Mouse (Mus musculus) lung, embryonic 16.5 days (tissue): Measurements from ENCODE around the gene Calr. TPM values are rescaled to one million over a fixed set of nuclear protein-coding genes. Genes with fewer than 3 reads are reported as not detected.

Experiments
- ATAC-seq: fragments of 200-750 bp; cut with Nextera tagmentation; 2 replicates; pipeline ENCODE4 v1.8.0; 2017; ENCODE audit warnings: low read depth, mild to moderate bottlenecking, moderate library complexity
- H3K27ac ChIP-seq: fragments of 300-500 bp; sonication (generic); 2 replicates; pipeline ENCODE4 v1.5.1; 2014; ENCODE audit warnings: mild to moderate bottlenecking, control low read depth, low read length
- H3K27me3 ChIP-seq: fragments of 300-500 bp; sonication (generic); 2 replicates; pipeline ENCODE4 v1.6.1; 2014; ENCODE audit warnings: low read depth, low read length, mixed read lengths; ENCODE audit not compliant: control insufficient read depth, insufficient read depth
- H3K36me3 ChIP-seq: fragments of 300-500 bp; sonication (generic); 2 replicates; pipeline ENCODE4 v1.6.1; 2014; ENCODE audit warnings: low read length; ENCODE audit not compliant: control insufficient read depth, insufficient read depth
- H3K4me1 ChIP-seq: fragments of 300-500 bp; sonication (generic); replicated peaks from 2 replicates; pipeline ENCODE4 v1.6.1; 2014; ENCODE audit warnings: low read length, mixed read lengths; ENCODE audit not compliant: control insufficient read depth, insufficient read depth
- H3K4me2 ChIP-seq: fragments of 300-500 bp; sonication (generic); 2 replicates; pipeline ENCODE4 v1.6.1; 2014; ENCODE audit warnings: low read depth, low read length, control low read depth
- H3K4me3 ChIP-seq: fragments of 300-500 bp; sonication (generic); 2 replicates; pipeline ENCODE4 v1.5.1; 2014; ENCODE audit warnings: mild to moderate bottlenecking, low read length, control low read depth
- H3K9ac ChIP-seq: fragments of 300-500 bp; sonication (generic); 2 replicates; pipeline ENCODE4 v1.6.1; 2014; ENCODE audit warnings: low read length, control low read depth
- H3K9me3 ChIP-seq: fragments of 300-500 bp; sonication (generic); 2 replicates; pipeline ENCODE4 v1.6.1; 2016; ENCODE audit warnings: low read length; ENCODE audit not compliant: control insufficient read depth
- WGBS: fragments of 180-500 bp; shearing (Covaris S2); extraction: QIAGEN DNeasy Blood & Tissue Kit; methylation state at CpG from one replicate; pipeline ENCODE4 v1.1.7; 2014; 5-methylcytosine and 5-hydroxymethylcytosine counted together
- polyA plus RNA-seq: library from polyadenylated mRNA; unstranded; fragments of >200 nt; fragmentation: Nextera tagmentation; extraction: Ambion mirVana; gene quantifications from 2 replicates; pipeline ENCODE4 v1.2.1, GENCODE M21; 2015

Gene Calr
- polyA plus RNA-seq, 1 experiment from 2014 or later, result 996 TPM

DNA sequence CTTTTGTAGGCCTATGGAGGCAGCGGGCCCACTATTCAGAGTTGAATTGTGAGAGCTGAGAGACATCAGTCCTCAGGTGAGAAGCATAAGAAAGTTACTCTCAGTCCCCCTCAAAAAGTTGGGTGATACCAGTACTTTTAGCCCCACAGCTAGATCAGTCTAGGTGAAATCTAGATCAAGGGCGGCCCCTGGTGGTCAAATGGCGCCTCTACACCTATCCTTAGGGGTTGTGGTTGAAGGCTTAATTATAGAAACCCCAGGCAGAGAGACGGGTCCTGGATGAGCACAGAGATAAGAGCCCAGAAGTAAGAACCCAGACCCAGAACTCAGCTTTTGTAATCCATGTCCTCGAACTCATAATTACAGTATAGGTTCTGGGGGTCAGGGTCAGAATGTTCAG lies 33.7 kb downstream of the Calr start:
- H3K27ac ChIP-seq, result no peak overlapping the region
- peak; percentile 17; the same call in 1 of the 2 replicates for ATAC-seq
- no peak overlapping the region for H3K4me3 ChIP-seq
- 2% methylated on average over 5 of the region's 5 CpGs for WGBS
- no peak overlapping the region for H3K9ac ChIP-seq
- H3K4me2 ChIP-seq, result no peak overlapping the region
- no peaks in the 10 kb centered on the region for H3K36me3 ChIP-seq
- no peaks in the 10 kb centered on the region; the same call in 1 of the 2 replicates for H3K27me3 ChIP-seq
- H3K9me3 ChIP-seq, result no peaks in the 10 kb centered on the region
- H3K4me1 ChIP-seq, result peaks cover 15% of the 10 kb centered on the region

DNA sequence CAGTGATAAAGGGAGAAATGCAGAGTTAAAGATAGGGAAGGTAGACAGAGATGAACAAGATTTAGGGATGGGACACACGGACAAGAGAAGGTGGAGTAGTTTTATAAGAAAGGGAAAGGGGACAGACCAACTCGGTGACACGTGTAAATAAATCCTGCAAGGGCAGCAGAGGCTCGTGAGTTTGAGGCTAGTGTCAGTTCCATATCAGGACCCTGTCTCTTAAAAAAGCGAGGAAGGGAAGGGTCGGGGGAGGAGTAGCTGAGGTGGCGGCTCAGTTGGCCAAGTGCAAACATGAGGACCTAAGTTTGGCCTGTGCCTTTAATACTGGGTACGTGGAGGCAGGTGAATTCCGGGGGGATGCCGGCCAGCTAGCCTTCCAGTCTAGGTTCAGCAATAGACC lies 35.4 kb downstream of the Calr start:
- Histone ChIP-seq H3K27ac (no peak overlapping the region), H3K4me3 (peak overlapping the region; percentile 46), H3K27me3 (no peaks in the 10 kb centered on the region; the same call in 1 of the 2 replicates), H3K9me3 (no peaks in the 10 kb centered on the region), H3K36me3 (no peaks in the 10 kb centered on the region), H3K9ac (peak overlapping the region; percentile 45), H3K4me1 (peaks cover 15% of the 10 kb centered on the region), H3K4me2 (peak overlapping the region; percentile 70)
- WGBS, result 25% methylated on average over 10 of the region's 10 CpGs
- ATAC-seq, result no peak

DNA sequence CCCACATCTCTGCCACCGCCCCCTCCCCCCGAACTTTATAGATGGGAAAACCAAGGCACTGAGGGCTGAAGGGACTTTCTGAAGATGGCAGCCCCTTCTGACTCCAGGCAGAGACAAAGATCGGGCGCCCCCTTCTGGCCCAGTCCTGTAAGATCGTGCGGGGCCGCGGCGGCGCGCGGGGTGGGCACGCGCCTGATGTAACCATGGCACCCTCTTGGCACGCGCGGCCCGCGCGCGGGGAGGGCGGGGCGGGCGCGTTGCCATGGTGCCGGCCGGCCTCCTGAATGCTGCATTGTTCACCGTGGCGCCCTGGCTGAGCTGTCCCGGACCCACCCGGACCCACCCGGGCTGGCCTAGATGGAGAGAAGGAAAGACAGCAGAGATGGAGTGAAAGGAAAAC lies 35.8 kb downstream of the Calr start:
- H3K4me1 ChIP-seq, result peaks cover 15% of the 10 kb centered on the region
- peak overlapping the region; percentile 70 for H3K4me2 ChIP-seq
- H3K9ac ChIP-seq, result peak overlapping the region; percentile 45
- no peaks in the 10 kb centered on the region for H3K36me3 ChIP-seq
- no peaks in the 10 kb centered on the region; the same call in 1 of the 2 replicates for H3K27me3 ChIP-seq
- WGBS, result under 1% methylated on average over 32 of the region's 32 CpGs
- H3K9me3 ChIP-seq, result 0 out of 2 replicates have a peak, but pooled peaks cover 3% of the 10 kb centered on the region
- ATAC-seq, result peak; percentile 86
- H3K4me3 ChIP-seq, result peak overlapping the region; percentile 46
- no peak overlapping the region for H3K27ac ChIP-seq

DNA sequence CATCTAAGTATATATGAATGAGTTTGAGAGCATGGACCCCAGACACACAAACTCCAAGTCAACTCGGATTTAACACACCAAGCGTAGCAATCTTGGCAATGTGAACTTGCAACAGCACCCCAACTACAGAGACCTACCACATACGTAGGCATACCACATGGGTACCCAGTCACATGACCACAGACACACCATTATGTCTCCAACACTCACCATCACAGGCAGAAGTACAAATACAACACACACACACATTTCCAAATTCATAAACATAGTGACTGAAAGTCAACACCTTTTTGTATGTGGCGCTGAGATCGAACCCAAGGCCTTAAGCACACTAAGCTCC lies 36.8 kb downstream of the Calr start:
- Histone ChIP-seq H3K4me2 (no peak overlapping the region), H3K36me3 (no peaks in the 10 kb centered on the region), H3K4me3 (no peak overlapping the region), H3K4me1 (peaks cover 9% of the 10 kb centered on the region), H3K27ac (no peak overlapping the region), H3K9me3 (0 out of 2 replicates have a peak, but pooled peaks cover 5% of the 10 kb centered on the region), H3K27me3 (no peaks in the 10 kb centered on the region; the same call in 1 of the 2 replicates), H3K9ac (no peak overlapping the region)
- 70% methylated on average over 5 of the region's 5 CpGs for WGBS
- no peak for ATAC-seq

DNA sequence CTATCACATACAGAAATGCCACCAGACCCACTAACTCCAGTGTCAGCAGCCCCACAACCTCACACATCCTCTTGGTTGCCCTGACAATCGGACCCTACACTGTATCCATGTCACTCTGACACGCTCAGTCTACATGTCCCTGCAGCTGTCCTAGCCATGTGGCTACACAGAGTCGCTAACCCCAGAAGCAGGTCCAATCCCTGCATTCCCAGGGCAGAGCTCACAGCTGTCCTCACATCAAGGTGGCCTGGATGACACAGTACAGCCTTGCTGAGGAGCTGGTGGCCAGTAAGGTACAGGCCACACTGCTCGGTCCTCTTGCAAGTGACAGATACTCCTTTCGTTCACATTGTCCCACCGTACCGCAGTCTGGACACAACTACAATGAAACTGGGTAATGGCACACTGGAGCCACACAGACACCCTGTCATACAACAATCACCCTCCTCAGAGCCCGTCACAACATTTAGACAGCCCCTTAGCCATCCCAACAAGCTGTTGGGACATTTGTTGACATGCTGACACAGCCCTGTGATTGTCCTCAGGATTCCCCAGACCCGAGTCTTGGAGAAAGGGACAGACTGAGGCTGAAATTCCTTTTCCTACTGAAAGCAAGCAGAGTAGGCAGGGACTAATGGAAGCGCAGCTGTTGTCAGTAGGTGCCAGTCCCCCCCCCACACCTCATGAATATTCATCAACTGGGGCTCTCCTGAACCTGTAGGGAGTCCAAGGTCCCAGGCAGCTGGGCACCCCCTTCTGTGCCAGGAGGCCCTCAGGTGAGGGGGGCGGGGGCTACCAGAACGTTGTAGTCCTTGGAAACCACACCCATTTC lies 37.4 kb downstream of the Calr start:
- Histone ChIP-seq H3K36me3 (no peaks in the 10 kb centered on the region), H3K4me2 (no peak overlapping the region), H3K4me3 (no peak overlapping the region), H3K9me3 (0 out of 2 replicates have a peak, but pooled peaks cover 5% of the 10 kb centered on the region), H3K9ac (no peak overlapping the region), H3K27ac (no peak overlapping the region), H3K4me1 (peaks cover 8% of the 10 kb centered on the region), H3K27me3 (no peaks in the 10 kb centered on the region; the same call in 1 of the 2 replicates)
- 67% methylated on average over 12 of the region's 12 CpGs for WGBS
- ATAC-seq, result no peak

DNA sequence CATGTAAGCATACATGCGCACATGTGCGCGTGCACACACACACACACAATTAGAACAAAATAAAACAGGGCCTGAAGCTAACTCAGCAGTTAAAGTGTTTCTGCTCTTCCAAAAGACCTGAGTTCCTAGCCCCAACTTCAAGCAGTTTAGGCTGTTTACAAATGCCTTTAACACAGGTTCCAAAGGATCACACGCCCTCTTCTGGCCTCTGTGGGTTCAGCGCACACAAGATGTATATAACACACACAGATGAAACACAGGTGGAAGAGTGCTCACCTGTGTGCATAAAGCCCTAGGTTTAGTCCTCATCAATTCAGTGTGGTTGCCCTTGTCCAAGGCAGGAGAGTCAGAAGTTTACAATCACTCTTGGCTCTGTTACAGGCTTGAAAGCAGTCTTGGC lies 40.7 kb downstream of the Calr start:
- Histone ChIP-seq H3K9me3 (0 out of 2 replicates have a peak, but pooled peaks cover 5% of the 10 kb centered on the region), H3K36me3 (no peaks in the 10 kb centered on the region), H3K9ac (no peak overlapping the region), H3K27ac (no peak overlapping the region), H3K4me3 (no peak overlapping the region), H3K4me1 (peaks cover 7% of the 10 kb centered on the region), H3K4me2 (no peak overlapping the region), H3K27me3 (no peaks in the 10 kb centered on the region)
- 92% methylated on average over 5 of the region's 5 CpGs for WGBS
- no peak for ATAC-seq

DNA sequence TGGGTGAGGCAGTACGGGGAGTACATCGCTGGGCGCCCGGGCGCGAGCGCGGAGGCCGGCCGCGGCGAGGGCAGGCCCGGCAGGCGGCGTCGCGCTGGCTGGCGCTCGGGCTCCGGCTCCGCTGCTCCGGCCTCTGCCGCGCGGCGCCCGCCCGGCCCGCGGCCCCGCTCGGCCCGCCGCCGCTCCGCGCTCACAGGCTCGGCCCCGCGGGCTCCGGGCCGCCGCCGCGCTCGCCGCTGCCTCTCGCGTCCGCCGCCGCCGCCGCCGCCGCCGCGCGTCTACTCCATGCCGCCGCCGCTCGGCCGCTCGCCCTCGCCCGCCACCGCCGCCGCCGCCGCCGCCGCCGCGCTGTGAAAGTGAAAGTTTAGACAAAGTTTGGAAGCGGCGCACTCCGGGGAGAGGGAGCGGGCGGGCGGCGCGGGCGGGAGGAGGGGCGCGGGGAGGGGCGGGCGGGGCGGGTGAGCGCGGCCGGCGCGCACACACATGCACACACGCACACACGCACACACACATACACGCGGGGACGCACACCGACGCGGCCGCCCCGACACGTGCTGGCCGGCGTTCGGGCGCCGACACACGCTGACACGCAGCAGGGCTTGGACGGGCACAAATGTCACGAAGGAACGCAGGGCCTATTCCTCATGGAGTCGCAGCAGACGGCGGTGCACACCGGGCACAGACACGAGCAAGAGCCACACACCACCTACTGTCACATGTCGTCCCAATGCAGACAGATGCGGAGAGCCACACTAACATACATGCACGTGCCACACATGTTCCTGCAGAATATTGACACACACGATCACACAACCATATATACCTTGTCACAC lies 46.5 kb downstream of the Calr start, which contains the start of gene Nfix:
Gene Nfix, minus strand, starts transcription at position 346 of the 833 bp plus-strand sequence.
- 2% methylated on average over 35 of the region's 125 CpGs for WGBS
- H3K9ac ChIP-seq, result peak within 1 kb of the TSS; percentile 99
- H3K9me3 ChIP-seq, result no peaks in the 10 kb centered on the region
- no peaks in the 10 kb centered on the region for H3K27me3 ChIP-seq
- ATAC-seq, result peak; percentile 71
- H3K4me2 ChIP-seq, result peak within 1 kb of the TSS; percentile 90
- peaks cover 4% of the 10 kb centered on the region; the same call in 1 of the 2 replicates for H3K36me3 ChIP-seq
- H3K4me3 ChIP-seq, result peak within 1 kb of the TSS; percentile 90
- H3K4me1 ChIP-seq, result peaks cover 39% of the 10 kb centered on the region
- H3K27ac ChIP-seq, result peak within 1 kb of the TSS; percentile 94

DNA sequence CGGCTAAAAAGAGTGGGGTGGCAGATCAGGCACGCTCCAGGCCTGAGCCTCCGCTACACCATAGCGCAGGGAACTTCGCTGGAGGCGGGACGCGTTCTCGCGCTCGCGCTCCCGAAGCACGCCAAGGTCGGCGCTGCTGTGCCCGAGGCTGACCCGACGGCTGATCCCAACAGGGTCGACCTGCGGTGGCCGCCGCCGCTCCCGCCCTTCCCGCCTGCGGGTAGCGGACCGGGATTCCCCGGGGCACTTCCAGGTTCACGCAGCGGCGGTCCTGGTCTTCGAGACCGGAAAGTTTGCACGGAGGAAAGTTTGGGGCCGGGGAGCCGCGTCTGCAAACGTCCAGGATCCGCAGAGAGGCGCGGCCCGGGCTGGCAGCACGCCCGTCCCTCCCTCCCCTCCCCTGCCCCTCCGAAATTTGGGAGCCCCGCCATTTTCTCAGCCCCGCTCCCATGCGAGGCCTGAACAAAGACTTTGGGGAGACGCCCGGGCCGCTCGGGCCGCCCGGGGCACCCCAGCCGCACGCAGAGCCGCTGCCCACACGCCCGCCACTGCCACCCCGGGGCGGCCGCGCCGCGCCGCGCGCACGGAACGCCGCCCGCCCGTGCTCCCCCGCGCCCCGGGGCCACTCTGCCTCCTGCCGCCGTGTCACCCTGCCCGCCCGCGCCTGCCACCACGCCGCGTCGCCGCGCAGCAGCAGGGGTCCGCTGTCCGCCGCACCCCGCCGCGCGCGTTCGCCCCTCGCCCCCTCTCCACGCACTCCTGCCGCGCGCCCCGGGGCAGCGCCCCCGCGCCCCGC lies 47.4 kb downstream of the Calr start:
- peak; percentile 40 for ATAC-seq
- WGBS, result 0% methylated on average over 62 of the region's 108 CpGs
- peaks cover 4% of the 10 kb centered on the region; the same call in 1 of the 2 replicates for H3K36me3 ChIP-seq
- H3K27me3 ChIP-seq, result no peaks in the 10 kb centered on the region
- H3K4me1 ChIP-seq, result peaks cover 48% of the 10 kb centered on the region
- peak overlapping the region; percentile 99 for H3K9ac ChIP-seq
- H3K9me3 ChIP-seq, result no peaks in the 10 kb centered on the region
- H3K4me3 ChIP-seq, result peak overlapping the region; percentile 90
- H3K4me2 ChIP-seq, result peak overlapping the region; percentile 90
- peak overlapping the region; percentile 94 for H3K27ac ChIP-seq
